Mouse (Mus musculus): ENCODE measurements at regions not wholly inside any gene's neighbourhood (a gene's known extent, or its start where the extent isn't known, plus 50 kb on each side); places are given as distances from the start of the nearest gene placed in this dataset.

DNA sequence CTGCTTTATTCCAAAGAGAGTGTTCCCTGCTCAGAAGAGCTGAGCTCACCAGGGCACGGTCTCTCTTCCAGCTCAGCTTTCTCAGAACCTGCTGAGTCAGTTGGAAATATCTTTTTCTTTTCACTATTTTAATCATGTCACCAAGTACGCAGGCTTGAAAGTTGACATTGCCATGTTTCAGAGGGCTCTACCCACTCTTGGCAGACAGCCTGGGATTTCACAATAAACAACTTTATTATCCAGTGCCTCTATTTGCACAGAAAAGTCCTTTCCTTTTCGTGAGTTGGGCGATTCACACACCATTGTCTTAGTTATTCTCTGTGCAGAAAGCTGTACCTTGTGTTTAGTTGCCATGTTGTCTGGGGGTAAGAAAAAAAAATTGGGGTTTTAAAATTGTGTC, 54.0 kb upstream of the Pabpc6 start:
- DNase-seq (ENCODE audit: low spot score), result peak; percentile 21

DNA sequence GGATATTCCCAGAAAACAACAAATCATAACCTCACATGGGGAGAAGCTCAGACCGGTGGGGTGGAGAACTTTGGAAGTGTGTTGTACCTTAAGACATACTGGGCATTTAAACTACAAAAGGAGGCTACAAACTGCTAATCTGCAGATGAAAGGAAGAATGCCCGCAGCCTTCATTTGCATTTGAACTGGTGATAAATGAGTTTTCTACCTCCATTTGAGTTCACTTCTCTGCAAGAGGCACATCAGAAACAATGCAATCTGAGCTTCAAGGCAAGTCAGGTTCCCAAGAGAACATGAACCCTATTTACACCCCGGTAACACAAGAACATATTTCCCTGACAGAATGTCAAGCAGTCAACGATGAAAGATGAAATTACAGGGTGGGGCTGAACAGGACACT, 53.2 kb upstream of the Pabpc6 start:
- no peak for DNase-seq (ENCODE audit: low spot score)

All from gastrocnemius, adult 18-20 months (tissue).